Mouse (Mus musculus) neutrophil, adult 65 days (primary cell): ENCODE data around the gene Sept8. TPM values are rescaled to one million over a fixed set of nuclear protein-coding genes. Genes with fewer than 3 reads are reported as not detected.

ENCODE experiments used
- total RNA-seq: library from RNA; stranded (reverse); gene quantifications from 2 replicates; pipeline ENCODE4 v1.2.4, GENCODE M21; 2023

Gene Sept8
- 2.0 and 3.2 TPM in 2 replicates for total RNA-seq

GRCm38 (mm10) chr11:53519207-53520121 is at the start of gene Sept8:
Gene Sept8 (plus strand): TSS chr11:53519257.

DNA sequence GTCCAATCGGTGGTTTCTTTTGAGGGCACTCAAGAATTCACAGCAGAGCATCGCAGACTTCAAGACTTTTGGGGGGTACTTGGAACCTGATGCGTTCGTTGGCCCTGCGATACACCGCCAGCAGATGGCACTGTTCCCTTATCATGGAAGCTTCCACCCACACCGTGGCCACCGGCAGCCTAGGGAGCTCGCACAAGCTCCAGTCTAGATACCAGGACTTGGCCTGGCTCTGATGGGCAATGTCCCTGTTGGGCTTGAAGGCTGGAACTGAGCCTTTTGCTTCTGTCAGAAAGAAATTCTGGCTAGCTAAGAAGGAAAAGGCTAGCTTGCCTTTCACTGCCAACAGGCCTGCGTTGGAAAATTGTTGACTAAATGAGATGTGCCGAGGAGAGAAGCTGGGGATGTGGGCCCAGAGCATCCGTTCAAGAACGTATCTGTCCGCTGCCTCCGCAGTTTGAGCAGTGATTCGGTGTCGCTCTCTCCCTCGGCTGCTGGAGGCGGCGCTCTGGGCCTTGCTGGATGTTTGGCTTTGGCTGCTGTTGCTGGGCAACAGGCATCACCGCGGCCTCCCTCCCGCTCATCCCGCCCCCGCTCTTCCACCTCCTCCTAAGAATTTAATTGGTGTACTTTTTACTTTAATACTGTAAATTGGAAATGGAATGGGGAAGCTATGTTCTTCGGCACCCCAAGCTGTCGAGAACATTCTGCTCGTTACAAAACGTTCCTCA is 48.9 kb upstream of the Sept8 start, which contains the start of gene Gm9837:
Gene Gm9837, minus strand, starts transcription at position 512 of the 728 bp plus-strand sequence.

GRCm38 (mm10) chr11:53479783-53480301 is 39.2 kb upstream of the Sept8 start, which contains the start of the genes Gm9945 and Sowaha:
Gene Gm9945 (plus strand): TSS chr11:53480166.
Gene Sowaha (minus strand): TSS chr11:53480274.

GRCm38 (mm10) chr11:53567224-53568014 is 48.4 kb downstream of the Sept8 start, which contains the start of gene Kif3a:
Gene Kif3a (plus strand): TSS chr11:53567379.

Other genes with a start within 250 kb of the Sept8 start
- 63.6 and 79.8 TPM in 2 replicates for gene Hspa4, start 218.8 kb upstream of the Sept8 start, total RNA-seq
- gene Zcchc10, start 194.6 kb upstream of the Sept8 start, total RNA-seq, result 8.5 and 9.8 TPM in 2 replicates
- 155 and 192 TPM in 2 replicates for gene Aff4, start 168.4 kb upstream of the Sept8 start, total RNA-seq
- gene Leap2, start 96.1 kb upstream of the Sept8 start, total RNA-seq, result not detected in 2 replicates
- gene Uqcrq, start 88.4 kb upstream of the Sept8 start, total RNA-seq, result 200 and 202 TPM in 2 replicates
- gene Gdf9, start 88.2 kb upstream of the Sept8 start, total RNA-seq, result 0.36 and 0.44 TPM in 2 replicates
- gene Gm10447, start 62.1 kb upstream of the Sept8 start, total RNA-seq, result not detected in 2 replicates
- 0.41 and 0.47 TPM in 2 replicates for gene Shroom1, start 62.1 kb upstream of the Sept8 start, total RNA-seq
- gene Gm9837, start 48.8 kb upstream of the Sept8 start, total RNA-seq, result not detected in 2 replicates
- not detected in 2 replicates for gene Gm9945, start 39.1 kb upstream of the Sept8 start, total RNA-seq
- gene Sowaha, start 39.0 kb upstream of the Sept8 start, total RNA-seq, result not detected in 2 replicates
- 2.0 and 2.2 TPM in 2 replicates for gene Kif3a, start 48.1 kb downstream of the Sept8 start, total RNA-seq
- gene Il4, start 99.4 kb downstream of the Sept8 start, total RNA-seq, result not detected in 2 replicates
- gene Il13, start 115.4 kb downstream of the Sept8 start, total RNA-seq, result not detected in 2 replicates
- 9.0 and 9.3 TPM in 2 replicates for gene Rad50, start 188.1 kb downstream of the Sept8 start, total RNA-seq
- not detected in 2 replicates for gene Il5, start 201.5 kb downstream of the Sept8 start, total RNA-seq